Mouse (Mus musculus) kidney, adult 2 months (tissue): ENCODE measurements around the gene Arpc4. TPM values are rescaled to one million over a fixed set of nuclear protein-coding genes. Genes with fewer than 3 reads are reported as not detected.
"Not testable (repeated sequence)": the region's sequence is repeated elsewhere in the genome, so short reads cannot be mapped to it uniquely, and the experiment has no call there.

Experiments
- DNase-seq: peaks from one replicate; pipeline ENCODE4 v3.0.0; 2021
- H3K27ac ChIP-seq: fragments of 200-500 bp; 2 replicates; pipeline ENCODE4 v1.5.1; 2012; ENCODE audit warnings: low read depth, low read length, control low read depth, inconsistent platforms; ENCODE audit not compliant: insufficient read depth
- H3K27me3 ChIP-seq: fragments of 200-500 bp; replicated peaks from 2 replicates; pipeline ENCODE4 v1.6.1; 2012; ENCODE audit warnings: mild to moderate bottlenecking, moderate library complexity, low read length, inconsistent platforms; ENCODE audit not compliant: control insufficient read depth, insufficient read depth
- H3K36me3 ChIP-seq: fragments of 200-500 bp; 2 replicates; pipeline ENCODE4 v1.6.1; 2012; ENCODE audit warnings: mild to moderate bottlenecking, moderate library complexity, low read length, inconsistent platforms; ENCODE audit not compliant: control insufficient read depth, insufficient read depth
- H3K4me1 ChIP-seq: fragments of 200-500 bp; 2 replicates; pipeline ENCODE4 v1.6.1; 2011; ENCODE audit warnings: low read length; ENCODE audit not compliant: control insufficient read depth, insufficient read depth
- H3K4me3 ChIP-seq: fragments of 200-500 bp; 2 replicates; pipeline ENCODE4 v1.5.1; 2011; ENCODE audit warnings: mild to moderate bottlenecking, low read depth, low read length, control low read depth; ENCODE audit not compliant: insufficient read depth
- CTCF ChIP-seq: fragments of 200-500 bp; conservative IDR thresholded peaks from 2 replicates; pipeline ENCODE4 v1.5.1; 2011; ENCODE audit warnings: low read depth, mild to moderate bottlenecking, control low read depth, low read length, moderate library complexity, mixed read lengths; ENCODE audit not compliant: insufficient read depth, insufficient read length
- POLR2A ChIP-seq: fragments of 200-500 bp; IDR thresholded peaks from one replicate; pipeline ENCODE4 v1.6.1; 2011; ENCODE audit warnings: low read depth, low read length, control low read depth
- WGBS: fragments of 180-500 bp; shearing (Covaris S2); methylation state at CpG from one replicate; pipeline ENCODE4 v1.1.7; 2018; 5-methylcytosine and 5-hydroxymethylcytosine counted together
- polyA plus RNA-seq: library from polyadenylated mRNA; depleted of rRNA; stranded (reverse); fragments of >200 nt; gene quantifications from 2 replicates; pipeline ENCODE4 v1.2.3, GENCODE M21; 2012; rRNA removed

The Arpc4 gene
- polyA plus RNA-seq = 73.8 and 79.1 TPM in 2 replicates

DNA sequence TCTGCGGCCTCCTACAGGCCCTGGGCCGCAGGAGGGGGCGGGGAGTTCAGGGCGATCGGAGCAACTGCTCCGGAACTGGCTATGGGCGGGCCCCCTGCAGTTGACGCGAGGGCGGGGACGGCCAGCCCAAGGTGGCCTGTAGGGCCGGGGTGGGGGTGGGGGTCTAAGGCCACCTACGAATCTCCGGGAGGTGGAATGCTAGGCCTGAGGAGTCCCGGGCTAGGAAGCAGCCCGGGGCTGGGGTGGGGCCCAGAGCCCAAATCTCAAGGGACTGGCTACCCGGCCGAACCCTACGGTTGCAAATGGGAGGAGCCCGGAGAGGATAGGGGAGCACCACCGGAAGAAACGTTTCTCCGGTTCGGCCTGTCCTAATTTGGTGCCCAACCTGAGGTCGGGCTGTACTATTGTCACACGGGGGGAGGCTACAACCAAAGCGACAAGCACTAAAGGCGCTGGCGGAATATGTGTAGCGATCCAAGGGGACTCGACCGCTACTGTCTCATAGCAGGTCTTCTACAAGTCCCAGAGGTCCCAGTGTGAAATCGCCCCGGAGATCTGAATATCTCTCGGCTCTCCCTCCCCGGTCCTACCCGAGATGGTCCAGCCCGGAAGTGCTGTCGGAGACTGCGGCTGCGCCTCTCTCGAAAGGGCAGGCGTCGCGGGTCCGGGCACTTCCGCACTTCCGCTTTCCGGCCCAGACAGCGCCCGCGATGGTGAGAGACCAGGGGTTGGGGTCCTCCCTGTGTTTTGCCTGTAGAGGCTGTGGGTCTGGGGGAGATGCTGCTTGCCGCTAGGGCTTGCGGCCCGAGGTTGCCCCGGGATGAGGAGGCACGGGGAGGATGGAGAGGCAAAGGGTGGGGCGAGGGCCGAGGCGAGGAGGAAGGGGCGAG is at the start of gene Arpc4, which contains the start of gene Tada3:
TSS of gene Arpc4 (plus strand) at position 620 of the 890 bp plus-strand sequence.
TSS of gene Tada3 (minus strand) at position 388 of the 890 bp plus-strand sequence.
- DNase-seq = peak; percentile 96
- under 1% methylated on average over 61 of the region's 61 CpGs for WGBS
- no peaks in the 10 kb centered on the region for H3K27me3 ChIP-seq

DNA sequence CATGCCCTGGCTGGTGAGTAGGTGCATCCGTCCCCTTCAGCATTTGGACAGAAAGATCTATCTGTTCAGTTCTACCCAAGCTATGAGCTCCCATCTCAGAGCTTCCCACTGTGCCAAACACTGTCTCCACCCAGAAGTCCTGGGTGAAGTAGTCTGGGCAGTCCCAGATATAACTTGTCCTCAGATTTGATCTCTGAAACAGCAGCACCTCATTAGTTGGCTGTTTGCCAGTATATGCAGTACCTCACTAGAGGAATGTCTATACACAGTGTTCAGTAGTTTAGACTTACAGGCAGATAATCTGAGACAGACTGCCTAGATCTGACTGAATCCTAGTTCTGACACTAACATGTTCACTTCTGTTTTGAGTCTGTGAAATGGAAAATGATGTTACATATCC is 48.5 kb upstream of the Arpc4 start:
- H3K27ac ChIP-seq = no peak overlapping the region
- 95% methylated on average over 1 of the region's 1 CpGs for WGBS
- no peak overlapping the region for H3K4me3 ChIP-seq
- H3K36me3 ChIP-seq = no peaks in the 10 kb centered on the region
- no peaks in the 10 kb centered on the region for H3K27me3 ChIP-seq
- TF ChIP-seq CTCF = no peak
- TF ChIP-seq POLR2A = no peak
- DNase-seq = no peak
- peaks cover 7% of the 10 kb centered on the region; the same call in 1 of the 2 replicates for H3K4me1 ChIP-seq

More for the DNA sequence above, at the start of gene Arpc4, which contains the start of gene Tada3:
- H3K4me1 ChIP-seq = peaks cover 14% of the 10 kb centered on the region
- TF ChIP-seq POLR2A (peak; percentile 42), CTCF (no peak)
- peaks cover 2% of the 10 kb centered on the region for H3K36me3 ChIP-seq
- H3K27ac ChIP-seq = peak within 1 kb of the TSS; percentile 91
- peak within 1 kb of the TSS; percentile 74 for H3K4me3 ChIP-seq

DNA sequence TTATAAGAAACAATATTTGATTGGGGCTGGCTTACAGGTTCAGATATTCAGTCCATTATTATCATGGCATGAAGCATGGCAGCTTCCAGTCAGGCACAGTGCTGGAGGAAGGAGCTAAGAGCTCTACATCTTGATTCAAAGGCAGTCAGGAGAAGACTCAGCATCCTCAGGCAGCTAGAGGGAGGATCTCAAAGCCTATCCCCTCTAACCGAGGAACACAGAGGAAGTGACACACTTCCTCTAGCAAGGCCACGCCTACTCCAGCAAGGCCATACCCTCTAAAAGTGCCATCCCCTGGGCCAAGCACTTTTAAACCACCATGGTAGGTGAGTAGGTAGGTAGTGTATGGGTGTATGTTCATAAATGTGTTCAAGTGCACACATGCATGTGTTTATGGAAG is 47.4 kb upstream of the Arpc4 start:
- H3K4me1 ChIP-seq = peaks cover 10% of the 10 kb centered on the region; the same call in 1 of the 2 replicates
- TF ChIP-seq POLR2A (no peak), CTCF (no peak)
- 52% methylated on average over 2 of the region's 2 CpGs for WGBS
- peak; percentile 16 for DNase-seq
- no peak overlapping the region for H3K4me3 ChIP-seq
- no peak overlapping the region for H3K27ac ChIP-seq
- H3K36me3 ChIP-seq = no peaks in the 10 kb centered on the region
- no peaks in the 10 kb centered on the region for H3K27me3 ChIP-seq

DNA sequence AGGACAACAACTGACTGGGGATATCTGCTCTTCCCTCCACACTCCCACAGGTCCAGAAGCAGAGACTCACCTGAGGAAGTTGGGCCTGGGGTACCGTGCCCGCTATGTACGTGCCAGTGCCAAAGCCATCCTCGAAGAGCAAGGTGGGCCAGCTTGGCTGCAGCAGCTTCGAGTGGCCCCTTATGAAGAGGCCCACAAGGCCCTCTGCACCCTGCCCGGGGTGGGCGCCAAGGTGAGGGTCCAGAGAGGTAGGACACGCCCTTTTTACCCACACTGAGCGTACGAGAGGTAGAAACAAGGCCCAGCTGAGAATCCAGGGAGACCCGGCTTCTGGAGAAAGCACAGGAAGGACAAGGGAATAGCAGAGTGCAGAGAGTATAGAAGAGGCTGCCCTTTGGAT is 46.2 kb upstream of the Arpc4 start:
- Histone ChIP-seq H3K27ac (no peak overlapping the region), H3K4me1 (peaks cover 10% of the 10 kb centered on the region; the same call in 1 of the 2 replicates), H3K4me3 (no peak overlapping the region), H3K36me3 (no peaks in the 10 kb centered on the region), H3K27me3 (no peaks in the 10 kb centered on the region)
- TF ChIP-seq POLR2A = no peak
- no peak for TF ChIP-seq CTCF
- WGBS = 96% methylated on average over 11 of the region's 11 CpGs
- DNase-seq = no peak

DNA sequence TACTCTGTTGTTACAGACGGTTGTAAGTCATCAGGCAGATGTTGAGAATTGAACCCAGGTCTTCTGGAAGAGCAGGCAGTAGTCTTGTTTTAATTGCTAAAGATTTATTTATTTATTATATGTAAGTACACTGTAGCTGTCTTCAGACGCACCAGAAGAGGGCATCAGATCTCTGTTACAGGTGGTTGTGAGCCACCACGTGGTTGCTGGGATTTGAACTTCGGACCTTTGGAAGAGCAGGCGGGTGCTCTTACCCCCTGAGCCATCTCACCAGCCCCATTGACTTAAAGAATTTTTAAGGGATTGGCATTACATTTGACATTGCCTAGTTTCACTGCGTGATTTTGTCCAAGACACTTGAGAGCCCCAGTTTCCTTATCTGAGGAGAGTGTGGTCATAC is 45.2 kb upstream of the Arpc4 start:
- Histone ChIP-seq H3K4me1 (peaks cover 10% of the 10 kb centered on the region; the same call in 1 of the 2 replicates), H3K27ac (peak overlapping the region; percentile 57; the same call in 1 of the 2 replicates)
- DNase-seq, H3K27me3 ChIP-seq, H3K4me3 ChIP-seq, H3K36me3 ChIP-seq: not testable (repeated sequence)
- WGBS = 39% methylated on average over 6 of the region's 6 CpGs

DNA sequence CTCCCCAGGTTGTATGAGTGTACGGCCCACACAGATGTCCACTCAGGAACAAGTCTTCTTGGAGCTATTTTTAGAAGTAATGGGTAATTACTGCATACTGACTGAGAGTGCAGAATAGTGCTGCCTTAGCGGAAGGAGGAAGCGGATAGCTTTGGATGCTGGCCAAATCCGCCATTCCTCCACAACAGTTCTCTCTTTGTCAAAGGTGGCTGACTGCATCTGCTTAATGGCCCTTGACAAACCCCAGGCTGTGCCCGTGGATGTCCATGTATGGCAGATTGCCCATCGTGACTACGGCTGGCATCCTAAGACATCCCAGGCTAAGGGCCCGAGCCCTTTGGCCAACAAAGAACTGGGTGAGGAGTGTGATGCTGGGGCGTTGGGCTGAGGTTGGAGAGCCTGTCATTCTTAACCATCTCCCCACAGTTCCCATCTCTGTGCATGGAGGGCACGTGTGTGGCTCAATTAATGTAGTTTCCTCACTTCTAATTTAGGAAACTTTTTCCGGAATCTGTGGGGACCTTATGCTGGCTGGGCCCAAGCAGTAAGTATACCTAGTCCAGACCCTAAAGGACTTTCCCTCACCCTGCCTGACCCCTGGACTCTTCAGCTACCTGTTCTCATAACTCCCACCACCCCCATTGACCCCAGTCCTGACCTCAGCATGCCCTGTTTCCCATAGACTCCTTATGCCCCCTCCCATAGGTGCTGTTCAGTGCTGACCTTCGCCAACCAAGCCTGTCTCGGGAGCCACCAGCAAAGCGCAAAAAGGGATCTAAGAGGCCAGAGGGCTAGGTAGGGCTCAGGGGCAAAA is 44.6 kb upstream of the Arpc4 start:
- Histone ChIP-seq H3K4me3 (no peak overlapping the region), H3K27me3 (no peaks in the 10 kb centered on the region), H3K4me1 (peaks cover 10% of the 10 kb centered on the region; the same call in 1 of the 2 replicates), H3K27ac (peak overlapping the region; percentile 58), H3K36me3 (no peaks in the 10 kb centered on the region)
- TF ChIP-seq POLR2A (no peak), CTCF (no peak)
- peak; percentile 90 for DNase-seq
- WGBS = 27% methylated on average over 14 of the region's 14 CpGs
